Mouse (Mus musculus): ENCODE results near the gene Prickle2.

GRCm38 (mm10) chr6:92708137-92708536, 2.2 kb upstream of the Prickle2 start:
- TF ChIP-seq GATA1 (IDR thresholded peaks at IDR 0.05; ENCODE audit: borderline replicate concordance, low read length) (no peak), FLI1 (IDR thresholded peaks at IDR 0.05; ENCODE audit: low read length) (no peak)
